Mouse (Mus musculus): ENCODE results near the gene Trdmt1.
A peak's percentile ranks its signal among the peaks of the same experiment; 100 is the strongest.

DNA sequence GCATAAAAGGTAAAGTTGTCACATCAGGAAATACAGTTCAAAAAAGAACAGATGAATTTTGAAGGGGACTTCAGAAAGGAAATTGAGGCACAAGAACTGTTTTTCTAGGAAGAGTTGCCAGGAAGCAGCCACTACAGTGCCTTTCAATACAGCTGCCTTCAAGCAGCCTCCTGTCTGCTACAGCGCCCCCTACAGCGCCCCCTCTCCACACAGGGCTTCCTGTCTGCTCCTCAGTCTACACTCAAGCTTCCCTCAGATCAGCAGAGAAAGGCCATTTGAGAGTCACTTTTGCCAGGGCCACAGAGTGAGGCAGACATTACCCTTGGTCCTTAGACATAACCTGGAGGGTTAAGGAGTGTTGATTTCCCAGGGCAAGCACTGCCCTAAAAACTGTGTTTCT lies 6.7 kb downstream of the Trdmt1 start:
- TF ChIP-seq CTCF (IDR thresholded peaks at IDR 0.05; ENCODE audit: control insufficient read depth, insufficient read depth, low read length), result peak; percentile 55; the same call in 1 of the 2 replicates
- no peak for TF ChIP-seq POLR2A (IDR thresholded peaks at IDR 0.05; ENCODE audit: borderline replicate concordance, control insufficient read depth, low read depth, low read length)

Measured in bone marrow, adult 2 months (tissue).